Mouse (Mus musculus) kidney, embryonic 15.5 days (tissue): ENCODE measurements around the gene Rpl12. TPM values are rescaled to one million over a fixed set of nuclear protein-coding genes. Genes with fewer than 3 reads are reported as not detected.

Source experiments
- polyA plus RNA-seq: library from polyadenylated mRNA; unstranded; fragments of >200 nt; fragmentation: Nextera tagmentation; extraction: Ambion mirVana; gene quantifications from 2 replicates; pipeline ENCODE4 v1.2.1, GENCODE M21; 2015

The Rpl12 gene
- polyA plus RNA-seq, 1 experiment from 2014 or later, result 204 TPM

Other genes starting within 250 kb of the Rpl12 start
- 108 and 118 TPM in 2 replicates for gene Cdk9, start 248.5 kb upstream of the Rpl12 start, polyA plus RNA-seq
- gene Sh2d3c, start 240.5 kb upstream of the Rpl12 start, polyA plus RNA-seq, result 32.5 and 37.2 TPM in 2 replicates
- 0.18 TPM in 1 of 2 replicates, not detected in the other for gene 6330409D20Rik, start 220.5 kb upstream of the Rpl12 start, polyA plus RNA-seq
- gene Tor2a, start 204.3 kb upstream of the Rpl12 start, polyA plus RNA-seq, result 64.8 and 70.5 TPM in 2 replicates
- gene Ttc16, start 185.9 kb upstream of the Rpl12 start, polyA plus RNA-seq, result 0.15 and 0.25 TPM in 2 replicates
- 5.1 and 5.5 TPM in 2 replicates for gene Ptrh1, start 185.8 kb upstream of the Rpl12 start, polyA plus RNA-seq
- 0.45 and 0.64 TPM in 2 replicates for gene Cfap157, start 177.1 kb upstream of the Rpl12 start, polyA plus RNA-seq
- 16.5 and 19.3 TPM in 2 replicates for gene Stxbp1, start 114.3 kb upstream of the Rpl12 start, polyA plus RNA-seq
- gene Fam129b, start 85.4 kb upstream of the Rpl12 start, polyA plus RNA-seq, result 44.5 and 47.7 TPM in 2 replicates
- gene Lrsam1, start 55 bp downstream of the Rpl12 start, polyA plus RNA-seq, result 11.2 and 12.2 TPM in 2 replicates
- gene Slc2a8, start 20.5 kb downstream of the Rpl12 start, polyA plus RNA-seq, result 28.9 and 30.6 TPM in 2 replicates
- 11.2 and 14.0 TPM in 2 replicates for gene Garnl3, start 170.1 kb downstream of the Rpl12 start, polyA plus RNA-seq